ENCODE assay signal across 10 mouse cellular contexts in the genomic region with DNA sequence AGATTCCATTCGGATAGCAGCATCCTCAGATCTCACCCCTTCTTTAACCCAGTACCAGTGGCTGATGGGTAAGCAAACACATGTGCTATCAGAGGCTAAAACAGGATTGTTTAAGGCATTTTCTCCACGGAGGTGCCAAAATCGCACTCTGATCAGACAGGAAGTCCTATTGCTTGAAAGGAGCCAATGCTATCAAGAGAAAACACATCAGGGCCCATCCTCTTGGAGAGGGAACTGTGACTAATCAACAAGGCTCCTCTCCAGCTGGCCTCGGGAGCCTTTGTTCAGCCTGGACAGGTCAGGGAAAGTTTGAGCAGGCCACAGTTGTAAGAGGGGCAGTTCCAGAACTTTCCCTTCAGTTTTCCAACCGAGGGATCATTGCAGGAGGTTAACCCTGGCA. TPM values are rescaled to one million over a fixed set of nuclear protein-coding genes. Genes with fewer than 3 reads are reported as not detected.
DNase-seq lines count a peak whose midpoint lies in the region; ATAC-seq and TF ChIP-seq lines count a peak whose summit lies in the region.
"Had no signal": no experiment of that assay in that cellular context is flagged by ENCODE, and none has a peak within 500 bp of the region (broad histone marks: within the 10 kb centered on the region; RNA-seq: fewer than 3 reads in every experiment).

No protein-coding gene starts in this region.

- H3K79me2 ChIP-seq in MEL (ENCODE audit: control insufficient read depth, insufficient read depth, low read length, poor library complexity) = no peaks in the 10 kb centered on the region

- no peak overlapping the region for H3K4me2 ChIP-seq in heart, embryonic 16.5 days (ENCODE audit: low read depth, low read length)
- peak overlapping the region; percentile 65 for H3K4me2 ChIP-seq in liver, embryonic 14.5 days (ENCODE audit: low read depth)
- H3K4me2 ChIP-seq in forebrain, postnatal 0 days (ENCODE audit: low read depth) = no peak overlapping the region
- H3K4me2 ChIP-seq: limb, embryonic 12.5 days had no signal

- peaks cover 0 to 41% of the 10 kb centered on the region in 2 experiments; a peak in 2 of 4 replicates for H3K36me3 ChIP-seq in MEL (ENCODE audit: control insufficient read depth in 1 of 2, insufficient read depth in 2 of 2, low read length in 2 of 2)
- no peaks in the 10 kb centered on the region for H3K36me3 ChIP-seq in heart, embryonic 16.5 days (ENCODE audit: control insufficient read depth, insufficient read depth)
- H3K36me3 ChIP-seq in liver, embryonic 14.5 days (replicated peaks; ENCODE audit: control insufficient read depth, insufficient read depth, low read depth) = peaks cover 3% of the 10 kb centered on the region; the same call in 1 of the 2 replicates
- H3K36me3 ChIP-seq in forebrain, postnatal 0 days (ENCODE audit: insufficient read depth) = no peaks in the 10 kb centered on the region
- H3K36me3 ChIP-seq: limb, embryonic 12.5 days had no signal

- peak; percentile 71 to 77 for TF ChIP-seq EP300 in MEL (IDR thresholded peaks at IDR 0.05; ENCODE audit: low read depth in 1 of 2, low read length in 2 of 2)
- TF ChIP-seq EP300 in liver, embryonic 14.5 days (IDR thresholded peaks at IDR 0.05; ENCODE audit: low read depth) = no peak

- H3K4me3 ChIP-seq in MEL (ENCODE audit: control insufficient read depth in 1 of 2, insufficient read depth in 1 of 2, low read depth in 2 of 2, low read length in 2 of 2) = no peak overlapping the region
- no peak overlapping the region for H3K4me3 ChIP-seq in heart, embryonic 16.5 days (ENCODE audit: low read length)
- H3K4me3 ChIP-seq in liver, embryonic 14.5 days (ENCODE audit: insufficient read depth in 1 of 2, low read depth in 2 of 2, low read length in 2 of 2) = peak overlapping the region; percentile 46 to 63
- no peak overlapping the region for H3K4me3 ChIP-seq in forebrain, postnatal 0 days (ENCODE audit: low read depth, low read length)
- H3K4me3 ChIP-seq: limb, embryonic 12.5 days had no signal

- 0 out of 4 replicates have a peak, but pooled peaks of 1 of the 2 experiments have one; percentile 41 for TF ChIP-seq POLR2A in MEL (IDR thresholded peaks at IDR 0.05; ENCODE audit: control insufficient read depth in 1 of 2, insufficient read depth in 1 of 2, low read depth in 1 of 2, low read length in 2 of 2, poor library complexity in 1 of 2)

- WGBS in heart, embryonic 16.5 days = 52% methylated on average over 5 of the region's 5 CpGs
- 32% methylated on average over 5 of the region's 5 CpGs for WGBS in liver, embryonic 14.5 days (ENCODE audit: insufficient replicate concordance)
- WGBS in forebrain, postnatal 0 days = 70% methylated on average over 5 of the region's 5 CpGs

- no peaks in the 10 kb centered on the region for H3K27me3 ChIP-seq in MEL (ENCODE audit: control insufficient read depth in 1 of 2, insufficient read depth in 2 of 2, low read length in 2 of 2)
- H3K27me3 ChIP-seq in heart, embryonic 16.5 days (ENCODE audit: control insufficient read depth, insufficient read depth, low read length) = peaks cover 22% of the 10 kb centered on the region; the same call in 1 of the 2 replicates
- H3K27me3 ChIP-seq in liver, embryonic 14.5 days (ENCODE audit: control insufficient read depth, insufficient read depth, low read length) = no peaks in the 10 kb centered on the region
- H3K27me3 ChIP-seq in forebrain, postnatal 0 days (ENCODE audit: insufficient read depth, low read length) = no peaks in the 10 kb centered on the region
- H3K27me3 ChIP-seq: limb, embryonic 12.5 days had no signal

- no peaks in the 10 kb centered on the region for H3K9me3 ChIP-seq in MEL (replicated peaks; ENCODE audit: insufficient read depth, low read length)
- H3K9me3 ChIP-seq in heart, embryonic 16.5 days (replicated peaks; ENCODE audit: control insufficient read depth, low read length) = no peaks in the 10 kb centered on the region
- H3K9me3 ChIP-seq in liver, embryonic 14.5 days (ENCODE audit: control insufficient read depth, low read length) = no peaks in the 10 kb centered on the region
- no peaks in the 10 kb centered on the region for H3K9me3 ChIP-seq in forebrain, postnatal 0 days (ENCODE audit: low read length)
- H3K9me3 ChIP-seq: limb, embryonic 12.5 days had no signal

- TF ChIP-seq CTCF in MEL (IDR thresholded peaks at IDR 0.05 in 2 of 3, conservative IDR thresholded peaks at IDR 0.05 in 1 of 3; ENCODE audit: control insufficient read depth in 1 of 3, insufficient read depth in 1 of 3, low read depth in 2 of 3, low read length in 3 of 3, poor library complexity in 1 of 3, severe bottlenecking in 1 of 3) = no peak
- TF ChIP-seq CTCF in liver, embryonic 14.5 days (IDR thresholded peaks at IDR 0.05; ENCODE audit: low read depth) = no peak
- no peak for TF ChIP-seq CTCF in forebrain, postnatal 0 days (IDR thresholded peaks at IDR 0.05; ENCODE audit: low read depth)

- peak overlapping the region; percentile 77 for H3K27ac ChIP-seq in MEL (ENCODE audit: control insufficient read depth, low read depth, low read length)
- no peak overlapping the region; the same call in 1 of the 2 replicates for H3K27ac ChIP-seq in heart, embryonic 16.5 days (ENCODE audit: low read length)
- H3K27ac ChIP-seq in liver, embryonic 14.5 days = peak overlapping the region; percentile 78
- no peak overlapping the region for H3K27ac ChIP-seq in forebrain, postnatal 0 days (ENCODE audit: low read depth, low read length)
- H3K27ac ChIP-seq: limb, embryonic 12.5 days had no signal

- no peak for TF ChIP-seq RAD21 in MEL (IDR thresholded peaks at IDR 0.05; ENCODE audit: low read depth, low read length)

- H3K4me1 ChIP-seq in MEL (ENCODE audit: control insufficient read depth in 1 of 2, insufficient read depth in 2 of 2, low read length in 2 of 2) = peaks cover 24 to 54% of the 10 kb centered on the region in 2 experiments
- peaks cover 37% of the 10 kb centered on the region for H3K4me1 ChIP-seq in heart, embryonic 16.5 days (ENCODE audit: control insufficient read depth, insufficient read depth, low read length)
- peaks cover 74 to 87% of the 10 kb centered on the region in 2 experiments for H3K4me1 ChIP-seq in liver, embryonic 14.5 days (replicated peaks; ENCODE audit: control insufficient read depth in 2 of 2, insufficient read depth in 2 of 2, low read length in 1 of 2)
- H3K4me1 ChIP-seq in forebrain, postnatal 0 days (ENCODE audit: insufficient read depth) = no peaks in the 10 kb centered on the region

- H3K9ac ChIP-seq in MEL (ENCODE audit: control insufficient read depth, low read depth, low read length, poor library complexity, severe bottlenecking) = peak overlapping the region; percentile 6
- H3K9ac ChIP-seq in heart, embryonic 16.5 days (ENCODE audit: low read length) = no peak overlapping the region
- H3K9ac ChIP-seq in liver, embryonic 14.5 days (replicated peaks) = peak overlapping the region; percentile 68
- no peak overlapping the region for H3K9ac ChIP-seq in forebrain, postnatal 0 days
- H3K9ac ChIP-seq: limb, embryonic 12.5 days had no signal

- peak; percentile 76 for DNase-seq in MEL (ENCODE audit: low read depth, low spot score)
- DNase-seq in adrenal gland, postnatal 14 days = peak; percentile 64
- no peak for DNase-seq in liver, embryonic 14.5 days (ENCODE audit: low read depth in 3 of 3, low spot score in 3 of 3)
- no peak for DNase-seq in layer of hippocampus, postnatal 14 days (ENCODE audit: low spot score in 2 of 2)
- DNase-seq in right cerebral cortex, postnatal 10 days (ENCODE audit: low spot score in 2 of 2) = no peak
- DNase-seq in forebrain, postnatal 0 days = no peak
- DNase-seq: cerebellum, adult 18-20 months had no signal

- 0 out of 2 replicates have a peak, but pooled peaks have one; percentile 12 for ATAC-seq in heart, embryonic 16.5 days (replicated peaks; ENCODE audit: extremely low read depth, insufficient read depth, low FRiP score)
- no peak for ATAC-seq in liver, embryonic 14.5 days (ENCODE audit: insufficient read depth)
- no peak for ATAC-seq in frontal cortex, adult (ENCODE audit: low TSS enrichment)
- ATAC-seq in forebrain, postnatal 0 days = no peak

TF ChIP-seq in MEL, 35 proteins besides CTCF, POLR2A, EP300 and RAD21 (continues in another document):
- TF ChIP-seq HCFC1 (IDR thresholded peaks at IDR 0.05; ENCODE audit: low read depth, low read length) (peak; percentile 30; the same call in 1 of the 2 replicates), TAL1 (IDR thresholded peaks at IDR 0.05; ENCODE audit: low read length) (peak; percentile 53), USF1 (IDR thresholded peaks at IDR 0.05; ENCODE audit: low read depth, low read length) (no peak), RCOR1 (IDR thresholded peaks at IDR 0.05; ENCODE audit: low read depth, low read length) (peak; percentile 62; the same call in 1 of the 2 replicates), SMC3 (IDR thresholded peaks at IDR 0.05; ENCODE audit: low read depth, low read length) (no peak), GABPA (IDR thresholded peaks at IDR 0.05; ENCODE audit: low read depth, low read length) (no peak), SIN3A (IDR thresholded peaks at IDR 0.05; ENCODE audit: low read length) (peak; percentile 46; the same call in 1 of the 2 replicates), USF2 (IDR thresholded peaks at IDR 0.05; ENCODE audit: borderline replicate concordance in 1 of 2, insufficient read depth in 1 of 2, low read depth in 1 of 2, low read length in 2 of 2) (no peak), MEF2A (IDR thresholded peaks at IDR 0.05; ENCODE audit: extremely low read depth, insufficient replicate concordance, low read depth, low read length, poor library complexity, severe bottlenecking) (no peak), TBP (IDR thresholded peaks at IDR 0.05; ENCODE audit: low read depth, low read length) (peak; percentile 53; the same call in 1 of the 2 replicates), MYB (IDR thresholded peaks at IDR 0.05; ENCODE audit: low read depth, low read length) (no peak), MYC (IDR thresholded peaks at IDR 0.05; ENCODE audit: low read depth, low read length) (peak; percentile 66; the same call in 1 of the 2 replicates), MXI1 (IDR thresholded peaks at IDR 0.05; ENCODE audit: low read depth, low read length) (peak; percentile 44; the same call in 1 of the 2 replicates), GATA1 (IDR thresholded peaks at IDR 0.05; ENCODE audit: low read depth, low read length) (peak; percentile 62)

RNA-seq across cellular contexts. Expression of gene Lmo2, which starts 57.4 kb away (rescaled TPM):
- 258 and 278 TPM in 2 replicates for total RNA-seq in MEL (2012; rRNA removed)
- polyA plus RNA-seq in MEL (2012; ENCODE audit: insufficient read depth in 1 of 2, insufficient read length in 2 of 2, low read depth in 1 of 2, low replicate concordance in 2 of 2, missing spikeins in 1 of 2) = 100 to 1,000 TPM in 1 of 2 experiments, 10 to 100 TPM in 1; 96.2 to 184 TPM
- total RNA-seq in adrenal gland, postnatal 14 days (2021) = 28.5 and 30.2 TPM in 2 replicates
- polyA plus RNA-seq in heart, embryonic 16.5 days (2015; fragmentation: Nextera tagmentation; extraction: Ambion mirVana) = 17.2 and 17.8 TPM in 2 replicates
- polyA plus RNA-seq in liver, embryonic 14.5 days (2012; rRNA removed) = 108 and 152 TPM in 2 replicates
- 143 and 165 TPM in 2 replicates for polyA plus RNA-seq in liver, embryonic 14.5 days (2014; fragmentation: Nextera tagmentation; extraction: Ambion mirVana)
- 10 to 100 TPM; 19.8 to 25.5 TPM for total RNA-seq in layer of hippocampus, postnatal 14 days (2021)
- total RNA-seq in forebrain, postnatal 0 days (2014; rRNA removed) = 19.9 and 23.8 TPM in 2 replicates
- 26.9 and 27.8 TPM in 2 replicates for polyA plus RNA-seq in forebrain, postnatal 0 days (2015; fragmentation: Nextera tagmentation; extraction: Ambion mirVana)

Comparison
In these comparisons a context has a peak if more than half of its experiments do, and no peak if none do; other contexts are left out.
1. DNase-seq: peak in MEL (single experiment) and adrenal gland, postnatal 14 days (single experiment); none in liver, embryonic 14.5 days (0 of 3), layer of hippocampus, postnatal 14 days (0 of 2), right cerebral cortex, postnatal 10 days (0 of 2) and forebrain, postnatal 0 days (single experiment).
2. H3K27ac ChIP-seq: peak in MEL (single experiment) and liver, embryonic 14.5 days (single experiment); none in heart, embryonic 16.5 days (single experiment) and forebrain, postnatal 0 days (single experiment).
3. H3K4me3 ChIP-seq: peak in liver, embryonic 14.5 days (2 of 2); none in MEL (0 of 2), heart, embryonic 16.5 days (single experiment) and forebrain, postnatal 0 days (single experiment).
4. H3K9ac ChIP-seq: peak in MEL (single experiment) and liver, embryonic 14.5 days (single experiment); none in heart, embryonic 16.5 days (single experiment) and forebrain, postnatal 0 days (single experiment).